Mouse (Mus musculus) limb, embryonic 14.5 days (tissue): ENCODE results near the gene Hist1h1t. TPM values are rescaled to one million over a fixed set of nuclear protein-coding genes. Genes with fewer than 3 reads are reported as not detected.

ENCODE experiments used
- ATAC-seq: fragments of 200-750 bp; cut with Nextera tagmentation; 2 replicates; pipeline ENCODE4 v1.8.0; 2017; ENCODE audit warnings: low read depth, moderate number of reproducible peaks, moderate TSS enrichment; ENCODE audit not compliant: low FRiP score
- DNase-seq: peaks from one replicate; pipeline ENCODE4 v3.0.0-alpha.2; 2015; ENCODE audit warnings: low spot score
- H3K27ac ChIP-seq: fragments of 300-500 bp; sonication (generic); replicated peaks from 2 replicates; pipeline ENCODE4 v1.5.1; 2014; ENCODE audit warnings: low read depth, mild to moderate bottlenecking, low read length, moderate library complexity, mixed read lengths
- H3K27me3 ChIP-seq: fragments of 300-500 bp; sonication (generic); 2 replicates; pipeline ENCODE4 v1.6.1; 2014; ENCODE audit warnings: low read length, mixed read lengths; ENCODE audit not compliant: control insufficient read depth, insufficient read depth
- H3K36me3 ChIP-seq: fragments of 300-500 bp; sonication (generic); 2 replicates; pipeline ENCODE4 v1.6.1; 2014; ENCODE audit warnings: mild to moderate bottlenecking, low read length, moderate library complexity, mixed read lengths; ENCODE audit not compliant: control insufficient read depth, insufficient read depth
- H3K4me1 ChIP-seq: fragments of 300-500 bp; sonication (generic); 2 replicates; pipeline ENCODE4 v1.6.1; 2014; ENCODE audit warnings: antibody characterized with exemption, low read length, mixed read lengths; ENCODE audit not compliant: control insufficient read depth, insufficient read depth
- H3K4me2 ChIP-seq: fragments of 300-500 bp; sonication (generic); replicated peaks from 2 replicates; pipeline ENCODE4 v1.6.1; 2014; ENCODE audit warnings: low read depth, mild to moderate bottlenecking, low read length, moderate library complexity; ENCODE audit not compliant: severe bottlenecking
- H3K4me3 ChIP-seq: fragments of 300-500 bp; sonication (generic); replicated peaks from 2 replicates; pipeline ENCODE4 v1.5.1; 2014; ENCODE audit warnings: low read length
- H3K9ac ChIP-seq: fragments of 300-500 bp; sonication (generic); 2 replicates; pipeline ENCODE4 v1.6.1; 2014; ENCODE audit warnings: mild to moderate bottlenecking, low read depth, low read length, moderate library complexity; ENCODE audit not compliant: severe bottlenecking
- H3K9me3 ChIP-seq: fragments of 300-500 bp; sonication (generic); 2 replicates; pipeline ENCODE4 v1.6.1; 2016; ENCODE audit warnings: low read length; ENCODE audit not compliant: control insufficient read depth
- POLR2A ChIP-seq: fragments of 200-500 bp; IDR thresholded peaks from 2 replicates; pipeline ENCODE4 v1.8.0; 2012; ENCODE audit warnings: inconsistent platforms, mild to moderate bottlenecking, moderate library complexity, borderline replicate concordance; ENCODE audit not compliant: insufficient read depth, insufficient read length; ENCODE audit errors: extremely low read depth
- WGBS: fragments of 180-500 bp; shearing (Covaris S2); extraction: QIAGEN DNeasy Blood & Tissue Kit; methylation state at CpG from one replicate; pipeline ENCODE4 v1.1.7; 2014; 5-methylcytosine and 5-hydroxymethylcytosine counted together
- microRNA-seq: library from miRNA; unstranded; fragments of <30 nt; microRNA quantifications from one replicate; pipeline ENCODE4, GENCODE M21; 2016
- polyA plus RNA-seq, 2 experiments: library from polyadenylated mRNA; depleted of rRNA in 1 of 2; stranded (reverse) in 1 of 2; unstranded in 1 of 2; fragments of >200 nt; fragmentation: Nextera tagmentation in 1 of 2; extraction: Ambion mirVana in 1 of 2; gene quantifications; 2 replicates each; pipeline versions ENCODE4 v1.2.1 to v1.2.3; 2012 to 2014

The Hist1h1t gene
- polyA plus RNA-seq, 2 experiments, result 0.20 to 0.21 TPM

- Histone ChIP-seq H3K27me3 (no peaks in the 10 kb centered on the region), H3K4me1 (peaks cover 20% of the 10 kb centered on the region), H3K9me3 (no peaks in the 10 kb centered on the region), H3K4me3 (peak overlapping the region; percentile 42), H3K4me2 (peak overlapping the region; percentile 69), H3K9ac (peak overlapping the region; percentile 49), H3K36me3 (no peaks in the 10 kb centered on the region), H3K27ac (peak overlapping the region; percentile 73)
- DNase-seq, result no peak
- WGBS, result 1% methylated on average over 13 of the region's 36 CpGs
- ATAC-seq, result no peak
- TF ChIP-seq POLR2A, result no peak
Measured at GRCm38 (mm10) chr13:23744421-23745380, 49.1 kb downstream of the Hist1h1t start.

GRCm38 (mm10) chr13:23745381-23746161 is 50.0 kb downstream of the Hist1h1t start, which contains the start of gene Hist1h3c:
Hist1h3c (minus strand) TSS chr13:23745602.
- Histone ChIP-seq H3K27me3 (no peaks in the 10 kb centered on the region), H3K4me2 (peak within 1 kb of the TSS; percentile 69), H3K4me3 (peak within 1 kb of the TSS; percentile 42), H3K9ac (peak within 1 kb of the TSS; percentile 59), H3K9me3 (no peaks in the 10 kb centered on the region), H3K36me3 (no peaks in the 10 kb centered on the region), H3K27ac (peak within 1 kb of the TSS; percentile 96), H3K4me1 (peaks cover 16% of the 10 kb centered on the region)
- WGBS, result under 1% methylated on average over 23 of the region's 28 CpGs
- no peak; the same call in 1 of the 2 replicates for TF ChIP-seq POLR2A
- DNase-seq (peak; percentile 95), ATAC-seq (peak; percentile 71)

Small RNAs within 50 kb of the gene (microRNA-seq; reads per million reads assigned to microRNA genes)
- not detected for gene Gm44314
- not detected for gene Gm44350

Other genes starting within 250 kb of the Hist1h1t start
Only the 30 nearest of the 38 such genes appear.
- gene Hist1h3g, start 160.4 kb upstream of the Hist1h1t start, polyA plus RNA-seq (2012; rRNA removed), result 32.6 and 62.7 TPM in 2 replicates
- gene Hist1h3g, start 160.4 kb upstream of the Hist1h1t start, polyA plus RNA-seq (2014; fragmentation: Nextera tagmentation; extraction: Ambion mirVana), result 4.1 and 6.7 TPM in 2 replicates
- gene Hist1h2bh, start 152.4 kb upstream of the Hist1h1t start, polyA plus RNA-seq (2012; rRNA removed), result 5.2 and 6.1 TPM in 2 replicates
- 0.48 and 0.57 TPM in 2 replicates for gene Hist1h2bh, start 152.4 kb upstream of the Hist1h1t start, polyA plus RNA-seq (2014; fragmentation: Nextera tagmentation; extraction: Ambion mirVana)
- 4.1 and 7.4 TPM in 2 replicates for gene Hist1h3f, start 151.8 kb upstream of the Hist1h1t start, polyA plus RNA-seq (2012; rRNA removed)
- 0.65 and 1.00 TPM in 2 replicates for gene Hist1h3f, start 151.8 kb upstream of the Hist1h1t start, polyA plus RNA-seq (2014; fragmentation: Nextera tagmentation; extraction: Ambion mirVana)
- gene Hist1h4f, start 144.2 kb upstream of the Hist1h1t start, polyA plus RNA-seq (2012; rRNA removed), result 13.7 and 21.4 TPM in 2 replicates
- gene Hist1h4f, start 144.2 kb upstream of the Hist1h1t start, polyA plus RNA-seq (2014; fragmentation: Nextera tagmentation; extraction: Ambion mirVana), result 2.6 and 2.8 TPM in 2 replicates
- gene Hist1h1d, start 142.6 kb upstream of the Hist1h1t start, polyA plus RNA-seq (2012; rRNA removed), result 0.50 and 0.62 TPM in 2 replicates
- 0.47 and 0.61 TPM in 2 replicates for gene Hist1h1d, start 142.6 kb upstream of the Hist1h1t start, polyA plus RNA-seq (2014; fragmentation: Nextera tagmentation; extraction: Ambion mirVana)
- 36.1 and 54.1 TPM in 2 replicates for gene Hist1h3e, start 133.4 kb upstream of the Hist1h1t start, polyA plus RNA-seq (2012; rRNA removed)
- gene Hist1h3e, start 133.4 kb upstream of the Hist1h1t start, polyA plus RNA-seq (2014; fragmentation: Nextera tagmentation; extraction: Ambion mirVana), result 6.7 and 7.0 TPM in 2 replicates
- gene Hist1h2ae, start 124.6 kb upstream of the Hist1h1t start, polyA plus RNA-seq (2012; rRNA removed), result 19.8 and 35.0 TPM in 2 replicates
- gene Hist1h2ae, start 124.6 kb upstream of the Hist1h1t start, polyA plus RNA-seq (2014; fragmentation: Nextera tagmentation; extraction: Ambion mirVana), result 103 and 109 TPM in 2 replicates
- 38.9 and 60.8 TPM in 2 replicates for gene Hist1h2bg, start 124.4 kb upstream of the Hist1h1t start, polyA plus RNA-seq (2012; rRNA removed)
- 6.9 and 10.0 TPM in 2 replicates for gene Hist1h2bg, start 124.4 kb upstream of the Hist1h1t start, polyA plus RNA-seq (2014; fragmentation: Nextera tagmentation; extraction: Ambion mirVana)
- 17.8 and 25.9 TPM in 2 replicates for gene Hist1h2bf, start 121.6 kb upstream of the Hist1h1t start, polyA plus RNA-seq (2012; rRNA removed)
- gene Hist1h2bf, start 121.6 kb upstream of the Hist1h1t start, polyA plus RNA-seq (2014; fragmentation: Nextera tagmentation; extraction: Ambion mirVana), result 5.3 and 8.5 TPM in 2 replicates
- 6.1 and 13.9 TPM in 2 replicates for gene Hist1h2ad, start 121.4 kb upstream of the Hist1h1t start, polyA plus RNA-seq (2012; rRNA removed)
- gene Hist1h2ad, start 121.4 kb upstream of the Hist1h1t start, polyA plus RNA-seq (2014; fragmentation: Nextera tagmentation; extraction: Ambion mirVana), result 1.2 and 5.3 TPM in 2 replicates
- gene Hist1h3d, start 120.1 kb upstream of the Hist1h1t start, polyA plus RNA-seq (2012; rRNA removed), result 30.0 and 33.8 TPM in 2 replicates
- 6.8 and 10.4 TPM in 2 replicates for gene Hist1h3d, start 120.1 kb upstream of the Hist1h1t start, polyA plus RNA-seq (2014; fragmentation: Nextera tagmentation; extraction: Ambion mirVana)
- 9.4 and 9.8 TPM in 2 replicates for gene Hist1h4d, start 114.2 kb upstream of the Hist1h1t start, polyA plus RNA-seq (2012; rRNA removed)
- 95.5 and 101 TPM in 2 replicates for gene Hist1h4d, start 114.2 kb upstream of the Hist1h1t start, polyA plus RNA-seq (2014; fragmentation: Nextera tagmentation; extraction: Ambion mirVana)
- 3.0 and 3.4 TPM in 2 replicates for gene Hist1h2be, start 74.7 kb upstream of the Hist1h1t start, polyA plus RNA-seq (2012; rRNA removed)
- 1.2 and 1.5 TPM in 2 replicates for gene Hist1h2be, start 74.7 kb upstream of the Hist1h1t start, polyA plus RNA-seq (2014; fragmentation: Nextera tagmentation; extraction: Ambion mirVana)
- gene Hist1h1e, start 73.3 kb upstream of the Hist1h1t start, polyA plus RNA-seq (2012; rRNA removed), result 7.4 and 7.7 TPM in 2 replicates
- 15.8 and 16.4 TPM in 2 replicates for gene Hist1h1e, start 73.3 kb upstream of the Hist1h1t start, polyA plus RNA-seq (2014; fragmentation: Nextera tagmentation; extraction: Ambion mirVana)
- gene Hist1h2ac, start 11.9 kb upstream of the Hist1h1t start, polyA plus RNA-seq (2012; rRNA removed), result 1.6 and 2.7 TPM in 2 replicates
- 0.65 and 0.78 TPM in 2 replicates for gene Hist1h2ac, start 11.9 kb upstream of the Hist1h1t start, polyA plus RNA-seq (2014; fragmentation: Nextera tagmentation; extraction: Ambion mirVana)
- 48.2 and 49.5 TPM in 2 replicates for gene Hist1h2bc, start 11.6 kb upstream of the Hist1h1t start, polyA plus RNA-seq (2012; rRNA removed)
- 34.9 and 44.4 TPM in 2 replicates for gene Hist1h2bc, start 11.6 kb upstream of the Hist1h1t start, polyA plus RNA-seq (2014; fragmentation: Nextera tagmentation; extraction: Ambion mirVana)
- 5.6 and 10.0 TPM in 2 replicates for gene Hist1h4c, start 2.6 kb downstream of the Hist1h1t start, polyA plus RNA-seq (2012; rRNA removed)
- 8.7 and 10.2 TPM in 2 replicates for gene Hist1h4c, start 2.6 kb downstream of the Hist1h1t start, polyA plus RNA-seq (2014; fragmentation: Nextera tagmentation; extraction: Ambion mirVana)
- 3.6 and 4.5 TPM in 2 replicates for gene Hfe, start 15.0 kb downstream of the Hist1h1t start, polyA plus RNA-seq (2012; rRNA removed)
- 9.3 and 10.5 TPM in 2 replicates for gene Hfe, start 15.0 kb downstream of the Hist1h1t start, polyA plus RNA-seq (2014; fragmentation: Nextera tagmentation; extraction: Ambion mirVana)
- 23.7 and 28.5 TPM in 2 replicates for gene Hist1h1c, start 43.0 kb downstream of the Hist1h1t start, polyA plus RNA-seq (2012; rRNA removed)
- 24.7 and 27.5 TPM in 2 replicates for gene Hist1h1c, start 43.0 kb downstream of the Hist1h1t start, polyA plus RNA-seq (2014; fragmentation: Nextera tagmentation; extraction: Ambion mirVana)
- gene Hist1h3c, start 49.8 kb downstream of the Hist1h1t start, polyA plus RNA-seq (2012; rRNA removed), result 41.4 and 92.0 TPM in 2 replicates
- gene Hist1h3c, start 49.8 kb downstream of the Hist1h1t start, polyA plus RNA-seq (2014; fragmentation: Nextera tagmentation; extraction: Ambion mirVana), result 8.1 and 12.0 TPM in 2 replicates
- 13.5 and 15.9 TPM in 2 replicates for gene Hist1h2bb, start 50.9 kb downstream of the Hist1h1t start, polyA plus RNA-seq (2012; rRNA removed)
- gene Hist1h2bb, start 50.9 kb downstream of the Hist1h1t start, polyA plus RNA-seq (2014; fragmentation: Nextera tagmentation; extraction: Ambion mirVana), result 1.2 and 1.4 TPM in 2 replicates
- 37.1 and 40.4 TPM in 2 replicates for gene Hist1h2ab, start 55.3 kb downstream of the Hist1h1t start, polyA plus RNA-seq (2012; rRNA removed)
- 39.0 and 40.1 TPM in 2 replicates for gene Hist1h2ab, start 55.3 kb downstream of the Hist1h1t start, polyA plus RNA-seq (2014; fragmentation: Nextera tagmentation; extraction: Ambion mirVana)
- 52.4 and 65.5 TPM in 2 replicates for gene Hist1h3b, start 56.5 kb downstream of the Hist1h1t start, polyA plus RNA-seq (2012; rRNA removed)
- 6.5 and 12.4 TPM in 2 replicates for gene Hist1h3b, start 56.5 kb downstream of the Hist1h1t start, polyA plus RNA-seq (2014; fragmentation: Nextera tagmentation; extraction: Ambion mirVana)
- 20.0 and 26.6 TPM in 2 replicates for gene Hist1h4b, start 61.2 kb downstream of the Hist1h1t start, polyA plus RNA-seq (2012; rRNA removed)
- gene Hist1h4b, start 61.2 kb downstream of the Hist1h1t start, polyA plus RNA-seq (2014; fragmentation: Nextera tagmentation; extraction: Ambion mirVana), result 4.4 and 6.6 TPM in 2 replicates
- gene Hist1h4a, start 65.4 kb downstream of the Hist1h1t start, polyA plus RNA-seq (2012; rRNA removed), result 10.1 and 16.1 TPM in 2 replicates
- gene Hist1h4a, start 65.4 kb downstream of the Hist1h1t start, polyA plus RNA-seq (2014; fragmentation: Nextera tagmentation; extraction: Ambion mirVana), result 0.84 and 0.90 TPM in 2 replicates
- 39.9 and 88.3 TPM in 2 replicates for gene Hist1h3a, start 66.6 kb downstream of the Hist1h1t start, polyA plus RNA-seq (2012; rRNA removed)
- 7.8 and 8.6 TPM in 2 replicates for gene Hist1h3a, start 66.6 kb downstream of the Hist1h1t start, polyA plus RNA-seq (2014; fragmentation: Nextera tagmentation; extraction: Ambion mirVana)
- 4.7 and 5.4 TPM in 2 replicates for gene Hist1h1a, start 67.9 kb downstream of the Hist1h1t start, polyA plus RNA-seq (2012; rRNA removed)
- gene Hist1h1a, start 67.9 kb downstream of the Hist1h1t start, polyA plus RNA-seq (2014; fragmentation: Nextera tagmentation; extraction: Ambion mirVana), result 3.6 and 4.8 TPM in 2 replicates
- 0.04 and 0.13 TPM in 2 replicates for gene Trim38, start 74.1 kb downstream of the Hist1h1t start, polyA plus RNA-seq (2012; rRNA removed)
- gene Trim38, start 74.1 kb downstream of the Hist1h1t start, polyA plus RNA-seq (2014; fragmentation: Nextera tagmentation; extraction: Ambion mirVana), result not detected in 2 replicates
- gene Slc17a2, start 111.2 kb downstream of the Hist1h1t start, polyA plus RNA-seq (2012; rRNA removed), result 0.01 TPM in 1 of 2 replicates, not detected in the other
- gene Slc17a2, start 111.2 kb downstream of the Hist1h1t start, polyA plus RNA-seq (2014; fragmentation: Nextera tagmentation; extraction: Ambion mirVana), result not detected in 2 replicates
- 0.20 and 0.29 TPM in 2 replicates for gene Slc17a3, start 143.6 kb downstream of the Hist1h1t start, polyA plus RNA-seq (2012; rRNA removed)
- 0.39 and 0.44 TPM in 2 replicates for gene Slc17a3, start 143.6 kb downstream of the Hist1h1t start, polyA plus RNA-seq (2014; fragmentation: Nextera tagmentation; extraction: Ambion mirVana)